ENCODE assay signal across 25 mouse cellular contexts in genomic region chr4:35917453-35917852, GRCm38 (mm10).
DNase-seq lines count a peak whose midpoint lies in the region; ATAC-seq and TF ChIP-seq lines count a peak whose summit lies in the region.
"Had no signal": no experiment of that assay in that cellular context is flagged by ENCODE, and none has a peak within 500 bp of the region (broad histone marks: within the 10 kb centered on the region; RNA-seq: fewer than 3 reads in every experiment).

No protein-coding gene starts in this region.

- H3K27me3 ChIP-seq in embryonic facial prominence, embryonic 14.5 days (replicated peaks; ENCODE audit: control insufficient read depth, insufficient read depth, low read length), result no peaks in the 10 kb centered on the region
- no peaks in the 10 kb centered on the region for H3K27me3 ChIP-seq in embryonic facial prominence, embryonic 10.5 days (replicated peaks; ENCODE audit: low read depth, poor library complexity, severe bottlenecking)
- H3K27me3 ChIP-seq in lung, embryonic 16.5 days (ENCODE audit: control insufficient read depth, insufficient read depth, low read depth, low read length), result no peaks in the 10 kb centered on the region
- H3K27me3 ChIP-seq in intestine, embryonic 15.5 days (replicated peaks), result no peaks in the 10 kb centered on the region
- no peaks in the 10 kb centered on the region for H3K27me3 ChIP-seq in intestine, postnatal 0 days (replicated peaks; ENCODE audit: control insufficient read depth, insufficient read depth, low read length)
- H3K27me3 ChIP-seq: CH12.LX; embryonic facial prominence, embryonic 13.5 days; forebrain, embryonic 13.5 days; forebrain, embryonic 15.5 days; Patski had no signal

- no peak overlapping the region for H3K27ac ChIP-seq in embryonic facial prominence, embryonic 14.5 days (replicated peaks; ENCODE audit: low read depth, low read length)
- no peak overlapping the region for H3K27ac ChIP-seq in embryonic facial prominence, embryonic 10.5 days (replicated peaks)
- H3K27ac ChIP-seq in lung, embryonic 16.5 days (ENCODE audit: low read length), result no peak overlapping the region
- no peak overlapping the region for H3K27ac ChIP-seq in intestine, embryonic 15.5 days
- H3K27ac ChIP-seq in intestine, postnatal 0 days (ENCODE audit: low read depth, low read length), result no peak overlapping the region
- H3K27ac ChIP-seq: embryonic facial prominence, embryonic 13.5 days; forebrain, embryonic 13.5 days; forebrain, embryonic 15.5 days had no signal

- no peaks in the 10 kb centered on the region for H3K36me3 ChIP-seq in embryonic facial prominence, embryonic 14.5 days (ENCODE audit: control insufficient read depth, insufficient read depth, low read length)
- no peaks in the 10 kb centered on the region for H3K36me3 ChIP-seq in embryonic facial prominence, embryonic 10.5 days (replicated peaks)
- H3K36me3 ChIP-seq in lung, embryonic 16.5 days (ENCODE audit: control insufficient read depth, insufficient read depth, low read length), result no peaks in the 10 kb centered on the region
- no peaks in the 10 kb centered on the region for H3K36me3 ChIP-seq in intestine, embryonic 15.5 days
- H3K36me3 ChIP-seq in intestine, postnatal 0 days (ENCODE audit: control insufficient read depth, insufficient read depth), result no peaks in the 10 kb centered on the region
- H3K36me3 ChIP-seq: embryonic facial prominence, embryonic 13.5 days; forebrain, embryonic 15.5 days; G1E had no signal

- ATAC-seq in embryonic facial prominence, embryonic 14.5 days (ENCODE audit: low read depth), result peak; percentile 65
- ATAC-seq in lung, embryonic 16.5 days (ENCODE audit: low read depth), result 0 out of 2 replicates have a peak, but pooled peaks have one; percentile 26
- ATAC-seq in intestine, embryonic 15.5 days, result peak; percentile 49; the same call in 1 of the 2 replicates
- peak; percentile 16; the same call in 1 of the 2 replicates for ATAC-seq in intestine, postnatal 0 days
- ATAC-seq: CD4-positive, CD25-positive, alpha-beta regulatory T cell, adult 4 months; forebrain, embryonic 13.5 days; forebrain, embryonic 15.5 days; forebrain, postnatal 0 days; Patski had no signal

- no peaks in the 10 kb centered on the region for H3K4me1 ChIP-seq in embryonic facial prominence, embryonic 14.5 days (ENCODE audit: control insufficient read depth, insufficient read depth, low read length)
- H3K4me1 ChIP-seq in embryonic facial prominence, embryonic 10.5 days, result no peaks in the 10 kb centered on the region
- H3K4me1 ChIP-seq in lung, embryonic 16.5 days (replicated peaks; ENCODE audit: control insufficient read depth, insufficient read depth, low read length), result no peaks in the 10 kb centered on the region
- H3K4me1 ChIP-seq in intestine, embryonic 15.5 days (replicated peaks), result no peaks in the 10 kb centered on the region
- no peaks in the 10 kb centered on the region for H3K4me1 ChIP-seq in intestine, postnatal 0 days (replicated peaks; ENCODE audit: control insufficient read depth, insufficient read depth, low read length)
- H3K4me1 ChIP-seq: embryonic facial prominence, embryonic 13.5 days; forebrain, embryonic 13.5 days; forebrain, embryonic 15.5 days had no signal

- no peaks in the 10 kb centered on the region for H3K9me3 ChIP-seq in embryonic facial prominence, embryonic 14.5 days (ENCODE audit: control insufficient read depth, low read length)
- no peaks in the 10 kb centered on the region for H3K9me3 ChIP-seq in embryonic facial prominence, embryonic 10.5 days
- no peaks in the 10 kb centered on the region for H3K9me3 ChIP-seq in lung, embryonic 16.5 days (ENCODE audit: control insufficient read depth, low read length)
- H3K9me3 ChIP-seq in intestine, embryonic 15.5 days, result no peaks in the 10 kb centered on the region
- no peaks in the 10 kb centered on the region for H3K9me3 ChIP-seq in intestine, postnatal 0 days (ENCODE audit: control insufficient read depth)
- H3K9me3 ChIP-seq: embryonic facial prominence, embryonic 13.5 days; forebrain, embryonic 13.5 days; forebrain, embryonic 15.5 days; G1E had no signal

- H3K9ac ChIP-seq in embryonic facial prominence, embryonic 14.5 days (ENCODE audit: low read depth, low read length), result no peak overlapping the region
- no peak overlapping the region for H3K9ac ChIP-seq in lung, embryonic 16.5 days (ENCODE audit: low read length)
- H3K9ac ChIP-seq in intestine, embryonic 15.5 days, result no peak overlapping the region
- no peak overlapping the region for H3K9ac ChIP-seq in intestine, postnatal 0 days (ENCODE audit: low read depth, low read length)
- H3K9ac ChIP-seq: embryonic facial prominence, embryonic 13.5 days; forebrain, embryonic 13.5 days; forebrain, embryonic 15.5 days; forebrain, postnatal 0 days had no signal

- H3K4me2 ChIP-seq in embryonic facial prominence, embryonic 14.5 days (ENCODE audit: low read depth, low read length), result no peak overlapping the region
- no peak overlapping the region for H3K4me2 ChIP-seq in lung, embryonic 16.5 days (ENCODE audit: low read depth, low read length)
- H3K4me2 ChIP-seq in intestine, embryonic 15.5 days (replicated peaks), result no peak overlapping the region
- no peak overlapping the region for H3K4me2 ChIP-seq in intestine, postnatal 0 days (replicated peaks; ENCODE audit: low read depth)
- H3K4me2 ChIP-seq: embryonic facial prominence, embryonic 13.5 days; forebrain, embryonic 13.5 days; forebrain, embryonic 15.5 days had no signal

- no peak overlapping the region for H3K4me3 ChIP-seq in embryonic facial prominence, embryonic 14.5 days (ENCODE audit: low read depth, low read length)
- no peak overlapping the region for H3K4me3 ChIP-seq in embryonic facial prominence, embryonic 10.5 days
- no peak overlapping the region for H3K4me3 ChIP-seq in lung, embryonic 16.5 days (ENCODE audit: low read length)
- no peak overlapping the region for H3K4me3 ChIP-seq in intestine, embryonic 15.5 days (replicated peaks)
- H3K4me3 ChIP-seq in intestine, postnatal 0 days (ENCODE audit: low read depth, low read length), result no peak overlapping the region
- H3K4me3 ChIP-seq: embryonic facial prominence, embryonic 13.5 days; forebrain, embryonic 13.5 days; forebrain, embryonic 15.5 days had no signal

- no peak for TF ChIP-seq CTCF in intestine, postnatal 0 days (IDR thresholded peaks at IDR 0.05; ENCODE audit: low read depth)

- peak; percentile 35 for DNase-seq in embryonic facial prominence, embryonic 14.5 days (ENCODE audit: low spot score)
- DNase-seq in embryonic facial prominence, embryonic 10.5 days (ENCODE audit: low spot score), result no peak
- no peak for DNase-seq in lung, postnatal 14 days
- DNase-seq in adipocyte (ENCODE audit: low spot score), result no peak
- no peak for DNase-seq in embryo, embryonic 10 days (ENCODE audit: low spot score)
- DNase-seq: adrenal gland, postnatal 10 days; adrenal gland, postnatal 25 days; B cell, adult 2 months; cerebellum, adult 11 months; cerebellum, adult 18-20 months; cerebellum, adult 8-10 months; cerebellum, adult 9-11 months; cerebellum, postnatal 14 days; cerebellum, postnatal 36 days; forebrain, postnatal 0 days had no signal

- WGBS in embryonic facial prominence, embryonic 14.5 days, result 60% methylated on average over 3 of the region's 3 CpGs
- 88% methylated on average over 3 of the region's 3 CpGs for WGBS in embryonic facial prominence, embryonic 10.5 days
- 50% methylated on average over 3 of the region's 3 CpGs for WGBS in lung, embryonic 16.5 days
- 53% methylated on average over 3 of the region's 3 CpGs for WGBS in intestine, embryonic 15.5 days
- 34% methylated on average over 3 of the region's 3 CpGs for WGBS in intestine, postnatal 0 days
